Mouse (Mus musculus) spleen, postnatal 14 days (tissue): ENCODE data around the gene Phgdh.

Source experiments
- DNase-seq, 2 experiments: peaks; one replicate each; pipeline ENCODE4 v3.0.0; 2021 to 2022; ENCODE audit warnings: low spot score in 2 of 2

Phgdh gene

GRCm38 (mm10) chr3:98299391-98300100 lies 40.2 kb downstream of the Phgdh start:
- DNase-seq: no peak

DNA sequence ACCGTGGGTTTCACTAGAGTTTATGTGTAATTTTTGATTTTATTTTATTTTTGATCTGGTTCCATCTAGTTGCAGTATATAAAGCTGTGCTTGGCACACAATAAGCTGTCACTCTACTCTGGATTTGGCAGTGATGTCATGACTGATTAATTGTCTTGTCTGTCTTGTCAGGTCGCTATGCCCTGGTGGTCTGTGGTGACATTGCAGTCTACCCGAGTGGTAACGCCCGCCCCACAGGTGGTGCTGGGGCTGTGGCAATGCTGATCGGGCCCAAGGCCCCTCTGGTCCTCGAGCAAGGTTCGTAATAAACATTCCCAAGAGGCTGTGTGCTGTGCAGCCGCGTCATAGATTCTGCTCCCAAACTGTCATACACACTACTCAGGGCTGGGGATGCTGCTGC lies 43.8 kb downstream of the Phgdh start:
- DNase-seq: no peak

DNA sequence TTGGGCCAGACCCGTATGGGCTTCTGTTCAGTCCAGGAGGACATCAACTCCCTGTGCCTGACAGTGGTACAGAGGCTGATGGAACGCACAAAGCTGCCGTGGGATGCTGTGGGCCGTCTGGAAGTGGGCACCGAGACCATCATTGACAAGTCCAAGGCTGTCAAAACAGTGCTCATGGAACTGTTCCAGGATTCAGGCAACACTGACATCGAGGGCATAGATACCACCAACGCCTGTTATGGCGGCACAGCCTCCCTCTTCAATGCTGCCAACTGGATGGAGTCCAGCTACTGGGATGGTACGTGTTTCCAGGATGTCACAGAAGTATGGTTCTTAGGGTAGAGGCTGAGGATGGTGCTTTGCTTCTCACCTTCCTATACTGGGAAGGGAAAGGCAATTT lies 48.7 kb downstream of the Phgdh start:
- DNase-seq: no peak

GRCm38 (mm10) chr3:98283205-98283604 lies 56.6 kb downstream of the Phgdh start:
- no peak for DNase-seq

DNA sequence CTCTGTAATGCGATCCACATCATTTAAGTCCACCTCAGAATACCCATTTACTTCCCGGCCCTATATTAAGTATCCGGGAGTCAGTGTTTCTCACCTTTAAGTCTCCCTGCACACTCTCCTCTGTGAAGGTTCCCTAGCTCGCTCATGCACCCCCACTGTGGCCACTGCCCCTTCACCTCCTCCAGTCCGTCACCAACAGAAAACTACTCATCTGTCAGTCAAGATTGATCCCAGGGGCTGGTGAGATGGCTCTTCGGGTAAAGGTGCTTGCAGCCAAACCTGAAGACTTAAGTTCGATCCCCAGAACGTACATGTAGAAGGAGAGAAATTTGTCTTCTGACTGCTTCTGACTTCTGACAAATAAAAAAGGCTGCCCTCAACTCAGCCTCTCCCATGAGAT lies 57.4 kb downstream of the Phgdh start:
- DNase-seq: no peak

DNA sequence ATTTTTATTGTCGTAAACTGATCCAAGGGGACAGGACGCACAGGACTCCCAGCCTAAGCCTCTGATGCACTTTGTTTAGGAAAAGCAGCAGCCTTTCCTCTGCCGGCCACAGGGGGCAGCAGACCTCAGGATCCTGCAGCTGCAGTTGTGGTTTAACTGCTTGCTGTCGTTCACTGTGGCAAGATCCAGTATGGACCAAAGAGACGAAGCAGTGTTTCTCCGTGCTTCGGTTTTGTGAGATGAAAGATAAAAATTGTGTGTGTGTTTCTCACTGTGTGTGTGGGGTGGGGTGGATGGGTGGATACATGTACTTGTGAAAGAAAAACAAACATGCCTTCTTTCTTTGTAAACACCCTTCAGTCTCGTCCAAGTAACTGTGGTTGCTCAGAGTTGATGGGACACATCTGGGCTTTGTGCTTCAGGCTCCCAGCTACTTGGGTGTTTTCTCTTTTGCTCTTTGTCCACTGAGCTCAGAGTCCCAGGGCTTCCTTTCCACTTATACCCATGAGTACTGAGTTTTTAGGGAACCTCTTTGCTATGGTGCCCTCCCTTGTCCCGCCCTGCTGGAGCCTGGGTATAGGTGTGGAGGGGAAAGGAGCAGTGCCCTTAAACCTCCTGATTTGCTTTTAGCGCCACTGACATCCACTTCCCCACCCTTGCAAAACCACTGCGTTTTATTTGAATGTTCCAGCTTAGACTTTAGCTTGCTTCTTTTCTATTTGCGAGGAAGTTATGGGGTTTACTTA lies 58.7 kb downstream of the Phgdh start:
- DNase-seq: peak; percentile 15 to 32

- peak in 1 of 2 experiments; percentile 8 for DNase-seq
These were observed 59.4 kb downstream of the Phgdh start, which contains the start of gene Hmgcs2 for GRCm38 (mm10) chr3:98280204-98280932. Gene Hmgcs2 (plus strand): TSS chr3:98280435.

DNA sequence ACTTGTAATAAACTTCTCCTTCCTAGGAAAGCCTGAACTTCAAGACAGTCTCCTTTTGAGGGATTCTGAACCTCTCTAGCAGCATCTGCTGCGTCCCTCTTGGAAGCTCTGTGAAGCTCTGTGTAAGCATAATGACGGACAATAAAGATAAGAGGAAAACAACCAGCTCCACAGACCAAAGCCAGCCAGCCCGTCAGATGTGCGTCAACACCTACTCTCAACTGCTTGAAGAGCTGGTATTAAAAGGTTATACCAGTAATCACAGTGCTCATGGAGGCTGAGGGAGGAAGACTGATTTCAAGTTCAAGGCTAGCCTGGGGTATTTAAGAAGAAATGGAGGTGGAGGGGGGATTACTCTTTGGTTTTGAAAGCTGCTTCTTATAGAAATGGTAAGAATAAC lies 60.1 kb downstream of the Phgdh start:
- DNase-seq: no peak

DNA sequence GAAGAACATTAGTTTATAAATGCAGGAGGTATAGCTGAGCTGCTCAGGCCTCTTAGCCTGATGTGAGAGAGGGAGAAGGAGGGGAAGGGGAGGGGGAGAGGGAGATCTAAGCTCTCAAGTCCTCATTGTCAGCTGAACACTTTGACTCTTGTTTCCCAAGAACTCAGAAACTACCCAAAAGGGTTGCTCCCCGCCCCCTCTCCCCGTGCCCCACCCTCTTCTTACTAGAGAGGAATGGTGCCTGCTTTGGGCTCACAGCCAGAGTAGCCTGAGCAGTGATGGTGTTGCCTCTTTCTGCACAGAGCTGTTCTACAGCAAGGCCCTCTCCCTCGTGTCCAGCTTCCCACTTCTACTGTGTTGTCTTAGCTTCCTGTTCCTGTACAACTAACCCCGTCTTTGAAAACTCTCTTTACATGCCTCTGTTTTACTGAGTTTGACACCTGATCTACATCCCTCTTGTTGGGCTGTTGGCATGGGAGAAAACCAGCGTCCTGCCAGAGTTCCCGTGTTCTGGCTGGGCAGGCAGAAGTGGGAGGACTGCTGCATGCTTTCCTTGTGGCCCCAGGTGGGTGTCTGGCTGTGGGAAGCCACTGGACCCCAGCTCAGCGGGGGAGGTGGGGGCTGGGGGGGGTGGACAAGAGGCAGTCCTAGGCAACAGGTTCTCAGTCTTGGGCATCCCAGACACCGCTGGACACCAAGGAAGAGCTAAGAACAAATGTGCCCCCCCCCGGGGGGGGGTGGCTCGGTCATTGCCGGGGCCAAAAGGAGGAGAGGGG lies 66.0 kb downstream of the Phgdh start:
- DNase-seq: no peak

DNA sequence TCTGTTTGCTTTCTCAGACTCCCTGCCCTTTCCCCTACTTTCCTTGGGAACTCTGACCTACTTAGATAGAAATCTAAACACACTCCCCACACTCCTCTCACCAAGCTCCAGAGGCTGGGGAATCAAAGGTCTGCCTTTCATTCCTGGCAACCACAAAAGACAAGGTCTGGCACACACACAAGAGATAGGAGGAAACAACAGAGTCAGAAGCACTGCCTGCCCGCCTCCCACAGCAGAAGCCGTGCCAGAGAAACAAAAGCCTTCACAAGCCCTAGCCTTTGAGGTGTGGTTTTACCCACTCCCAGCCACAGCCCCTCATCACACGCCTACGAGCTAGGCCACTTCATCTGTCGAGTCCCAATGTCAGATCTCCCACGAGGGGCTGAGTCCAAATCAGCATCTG lies 72.5 kb downstream of the Phgdh start:
- DNase-seq: no peak
